Mouse (Mus musculus): ENCODE measurements around the gene Hsp90ab1. TPM values are rescaled to one million over a fixed set of nuclear protein-coding genes. Genes with fewer than 3 reads are reported as not detected.
A peak's percentile ranks its signal among the peaks of the same experiment; 100 is the strongest.

Hsp90ab1 gene
- polyA plus RNA-seq, 1 experiment from 2014 or later: 1,563 TPM

DNA sequence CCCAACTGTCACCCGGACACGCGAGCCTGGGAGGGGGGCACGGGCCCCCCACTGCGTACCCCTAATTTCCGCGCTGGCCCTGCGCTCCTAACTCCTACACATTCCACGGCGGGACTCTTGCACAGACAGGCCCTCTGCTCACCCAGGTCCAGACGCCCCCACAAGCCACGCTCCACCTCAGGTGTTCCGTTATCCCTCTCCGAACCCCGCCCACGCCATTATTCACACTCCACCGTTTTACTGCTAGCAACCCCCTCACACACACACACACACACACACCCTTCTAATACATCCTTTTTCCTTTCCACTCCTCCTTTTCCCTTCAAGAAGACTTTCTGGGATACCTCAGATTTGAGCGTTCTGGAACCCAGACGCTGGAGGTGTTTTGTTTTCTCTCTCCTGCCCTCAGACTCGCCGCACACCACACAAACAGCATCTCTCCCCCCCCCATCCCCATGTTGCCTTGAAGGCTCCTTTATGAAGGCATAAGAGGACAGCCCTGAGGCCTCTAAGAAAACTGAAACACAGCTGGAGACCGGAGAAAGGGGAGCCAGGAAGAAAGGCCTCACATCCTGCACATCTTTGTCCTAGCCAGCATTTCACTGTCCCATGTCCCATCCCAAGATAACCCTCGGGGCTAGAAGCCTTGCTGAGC is 22.8 kb upstream of the Hsp90ab1 start:
- H3K27me3 ChIP-seq: 0 out of 2 replicates have a peak, but pooled peaks cover 3% of the 10 kb centered on the region
- peak overlapping the region; percentile 22; the same call in 1 of the 2 replicates for H3K27ac ChIP-seq (replicated peaks)
- H3K4me3 ChIP-seq (replicated peaks): peak overlapping the region; percentile 52
- H3K4me2 ChIP-seq (replicated peaks): peak overlapping the region; percentile 96
- no peaks in the 10 kb centered on the region for H3K9me3 ChIP-seq (replicated peaks)
- H3K36me3 ChIP-seq: no peaks in the 10 kb centered on the region
- H3K9ac ChIP-seq: peak overlapping the region; percentile 39
- peaks cover 76% of the 10 kb centered on the region for H3K4me1 ChIP-seq
- 9% methylated on average over 23 of the region's 23 CpGs for whole genome bisulfite sequencing
- ATAC-seq (ENCODE audit: insufficient number of reproducible peaks, low FRiP score, low TSS enrichment, low read depth): no peak

DNA sequence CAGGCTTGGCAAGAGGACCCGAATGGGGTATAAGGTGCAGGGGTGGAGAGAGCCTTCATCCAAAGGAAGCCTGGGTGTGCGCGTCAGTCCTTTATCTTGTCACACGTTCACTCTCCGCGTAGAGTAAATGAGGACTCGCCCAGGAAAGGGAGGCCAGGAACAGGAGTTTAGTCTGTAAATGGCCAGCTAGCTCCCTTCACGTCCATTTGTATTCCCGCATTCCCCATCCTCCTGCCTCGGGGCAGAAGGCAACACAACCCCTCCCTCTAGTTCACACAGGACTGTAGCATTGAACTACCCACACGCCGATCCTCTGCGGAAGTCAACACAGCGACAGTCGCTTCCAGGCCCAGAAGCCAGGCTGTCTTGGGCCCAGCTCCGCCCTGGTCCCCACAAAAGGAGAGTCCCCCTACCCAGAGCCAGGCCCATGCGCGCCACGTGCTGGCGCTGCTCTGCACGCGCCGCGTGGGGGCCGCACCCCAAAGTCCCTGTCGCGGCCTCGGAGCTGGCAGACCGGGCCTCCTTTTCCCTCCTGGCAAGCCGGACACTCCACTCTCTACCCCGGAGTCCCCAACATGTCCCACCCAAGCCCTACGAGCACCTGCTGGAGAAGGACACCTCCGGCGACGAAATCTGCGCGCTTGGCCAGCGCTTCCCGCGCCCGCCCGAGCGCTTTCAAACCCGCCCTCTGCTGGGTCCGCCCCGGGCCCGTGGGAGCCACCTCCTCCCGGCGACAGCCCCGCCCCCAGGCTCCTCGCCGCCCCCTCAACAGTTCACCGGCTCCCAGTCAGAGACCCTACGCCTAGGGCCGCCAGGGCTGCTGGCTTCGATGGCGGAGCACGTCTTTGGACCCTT is 22.0 kb upstream of the Hsp90ab1 start:
- H3K4me1 ChIP-seq: peaks cover 72% of the 10 kb centered on the region
- H3K9ac ChIP-seq: peak overlapping the region; percentile 39
- ATAC-seq (ENCODE audit: insufficient number of reproducible peaks, low FRiP score, low TSS enrichment, low read depth): peak; percentile 77
- H3K27ac ChIP-seq (replicated peaks): peak overlapping the region; percentile 22; the same call in 1 of the 2 replicates
- H3K9me3 ChIP-seq (replicated peaks): no peaks in the 10 kb centered on the region
- WGBS: 1% methylated on average over 56 of the region's 58 CpGs
- H3K27me3 ChIP-seq: no peaks in the 10 kb centered on the region
- no peaks in the 10 kb centered on the region for H3K36me3 ChIP-seq
- H3K4me2 ChIP-seq (replicated peaks): peak overlapping the region; percentile 96
- H3K4me3 ChIP-seq (replicated peaks): peak overlapping the region; percentile 52

DNA sequence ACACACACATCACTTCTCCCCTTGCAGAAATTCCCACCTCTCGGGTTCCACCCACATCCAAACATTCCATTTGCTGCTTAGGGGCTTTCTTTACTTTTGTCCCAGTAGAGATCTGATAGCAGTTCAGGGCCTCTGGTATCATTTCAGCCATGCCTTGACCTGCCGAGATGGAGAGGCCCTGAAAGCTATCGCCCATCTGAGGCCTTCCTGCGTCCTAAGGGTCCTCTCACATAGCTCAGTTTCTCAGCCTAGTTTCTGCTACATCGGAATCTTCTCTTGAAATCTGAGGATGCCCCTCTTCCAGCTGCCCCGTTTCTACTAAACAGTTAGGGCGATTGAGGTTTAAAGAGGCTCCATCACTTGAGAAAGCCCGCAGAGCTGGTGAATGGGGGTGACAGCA is 21.1 kb upstream of the Hsp90ab1 start:
- no peaks in the 10 kb centered on the region for H3K27me3 ChIP-seq
- no peak overlapping the region for H3K27ac ChIP-seq (replicated peaks)
- H3K4me1 ChIP-seq: peaks cover 65% of the 10 kb centered on the region
- H3K9ac ChIP-seq: no peak overlapping the region
- ATAC-seq (ENCODE audit: insufficient number of reproducible peaks, low FRiP score, low TSS enrichment, low read depth): no peak
- 34% methylated on average over 8 of the region's 8 CpGs for WGBS
- H3K4me3 ChIP-seq (replicated peaks): peak overlapping the region; percentile 52
- no peaks in the 10 kb centered on the region for H3K9me3 ChIP-seq (replicated peaks)
- H3K36me3 ChIP-seq: 0 out of 2 replicates have a peak, but pooled peaks cover 4% of the 10 kb centered on the region
- H3K4me2 ChIP-seq (replicated peaks): peak overlapping the region; percentile 96

DNA sequence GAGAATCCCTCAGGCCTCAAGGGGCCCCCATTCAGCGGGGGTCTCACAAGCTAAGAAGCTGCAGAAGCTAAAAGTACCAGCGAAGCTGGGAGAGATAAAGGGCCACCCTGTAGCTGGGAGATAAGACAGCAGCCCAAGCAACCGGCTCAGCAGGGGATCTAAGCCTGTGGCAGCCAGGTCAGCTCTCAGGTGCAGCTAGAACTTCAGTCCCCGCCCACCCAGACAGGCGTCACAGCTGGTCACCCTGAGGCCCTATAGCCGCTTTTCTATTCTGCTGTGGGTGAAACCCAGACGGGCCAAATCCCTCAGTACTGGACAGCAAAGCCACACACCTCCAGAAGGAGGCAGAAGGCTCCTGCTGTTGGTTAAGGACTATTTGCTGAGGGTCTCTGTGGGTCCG is 20.4 kb upstream of the Hsp90ab1 start:
- H3K4me3 ChIP-seq (replicated peaks): peak overlapping the region; percentile 52; the same call in 1 of the 2 replicates
- H3K27me3 ChIP-seq: no peaks in the 10 kb centered on the region
- H3K36me3 ChIP-seq: peaks cover 10% of the 10 kb centered on the region; the same call in 1 of the 2 replicates
- H3K9ac ChIP-seq: no peak overlapping the region; the same call in 1 of the 2 replicates
- 0 out of 2 replicates have a peak overlapping the region, but pooled peaks have one; percentile 31 for H3K27ac ChIP-seq (replicated peaks)
- 35% methylated on average over 8 of the region's 8 CpGs for WGBS
- no peak for ATAC-seq (ENCODE audit: insufficient number of reproducible peaks, low FRiP score, low TSS enrichment, low read depth)
- H3K9me3 ChIP-seq (replicated peaks): no peaks in the 10 kb centered on the region
- H3K4me1 ChIP-seq: peaks cover 63% of the 10 kb centered on the region
- H3K4me2 ChIP-seq (replicated peaks): peak overlapping the region; percentile 96

DNA sequence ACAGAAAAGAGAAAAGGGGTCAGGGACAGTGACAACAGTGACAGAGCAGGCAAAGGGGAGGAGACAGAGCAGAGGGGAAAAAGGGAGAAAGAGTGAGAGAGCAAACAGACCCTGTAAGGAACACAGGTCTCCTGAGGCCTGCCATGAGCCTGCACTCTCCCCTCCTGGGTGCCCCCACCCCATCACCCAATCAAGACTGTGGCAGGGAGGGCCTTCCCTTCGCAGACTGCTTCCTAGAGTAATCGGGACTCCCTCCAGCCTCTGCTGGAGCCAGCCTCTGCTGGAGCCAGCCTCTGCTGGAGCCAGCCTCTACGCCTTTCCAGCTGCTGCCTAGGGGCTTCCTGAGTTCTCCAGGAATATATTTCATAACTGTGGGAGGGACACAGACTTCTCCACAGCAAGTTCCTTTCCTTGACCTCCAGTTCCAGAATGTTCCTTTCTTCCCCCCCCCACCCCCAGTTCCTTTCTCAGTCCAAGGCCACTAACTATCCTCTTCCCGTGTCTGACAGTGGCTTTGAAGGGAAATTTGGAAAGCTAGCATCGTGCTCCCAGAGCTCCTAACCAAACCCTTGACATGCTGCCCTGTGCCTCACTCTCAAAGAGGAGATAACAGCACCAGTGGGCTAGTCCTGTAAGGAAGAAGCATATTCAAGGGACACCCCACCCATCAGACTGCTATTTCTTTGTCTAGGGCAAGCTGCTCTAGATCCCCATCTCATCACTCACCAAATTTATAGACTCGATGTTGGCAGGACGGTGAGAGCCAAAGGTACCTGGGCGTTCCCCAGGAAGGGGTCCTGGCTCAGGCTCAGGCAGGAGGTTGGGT is 19.7 kb upstream of the Hsp90ab1 start:
- H3K4me2 ChIP-seq (replicated peaks): peak overlapping the region; percentile 28
- H3K9ac ChIP-seq: peak overlapping the region; percentile 7; the same call in 1 of the 2 replicates
- ATAC-seq (ENCODE audit: insufficient number of reproducible peaks, low FRiP score, low TSS enrichment, low read depth): no peak
- H3K36me3 ChIP-seq: peaks cover 16% of the 10 kb centered on the region; the same call in 1 of the 2 replicates
- H3K27me3 ChIP-seq: no peaks in the 10 kb centered on the region
- peak overlapping the region; percentile 31 for H3K27ac ChIP-seq (replicated peaks)
- peak overlapping the region; percentile 52; the same call in 1 of the 2 replicates for H3K4me3 ChIP-seq (replicated peaks)
- no peaks in the 10 kb centered on the region for H3K9me3 ChIP-seq (replicated peaks)
- H3K4me1 ChIP-seq: peaks cover 63% of the 10 kb centered on the region
- WGBS: 49% methylated on average over 8 of the region's 8 CpGs

DNA sequence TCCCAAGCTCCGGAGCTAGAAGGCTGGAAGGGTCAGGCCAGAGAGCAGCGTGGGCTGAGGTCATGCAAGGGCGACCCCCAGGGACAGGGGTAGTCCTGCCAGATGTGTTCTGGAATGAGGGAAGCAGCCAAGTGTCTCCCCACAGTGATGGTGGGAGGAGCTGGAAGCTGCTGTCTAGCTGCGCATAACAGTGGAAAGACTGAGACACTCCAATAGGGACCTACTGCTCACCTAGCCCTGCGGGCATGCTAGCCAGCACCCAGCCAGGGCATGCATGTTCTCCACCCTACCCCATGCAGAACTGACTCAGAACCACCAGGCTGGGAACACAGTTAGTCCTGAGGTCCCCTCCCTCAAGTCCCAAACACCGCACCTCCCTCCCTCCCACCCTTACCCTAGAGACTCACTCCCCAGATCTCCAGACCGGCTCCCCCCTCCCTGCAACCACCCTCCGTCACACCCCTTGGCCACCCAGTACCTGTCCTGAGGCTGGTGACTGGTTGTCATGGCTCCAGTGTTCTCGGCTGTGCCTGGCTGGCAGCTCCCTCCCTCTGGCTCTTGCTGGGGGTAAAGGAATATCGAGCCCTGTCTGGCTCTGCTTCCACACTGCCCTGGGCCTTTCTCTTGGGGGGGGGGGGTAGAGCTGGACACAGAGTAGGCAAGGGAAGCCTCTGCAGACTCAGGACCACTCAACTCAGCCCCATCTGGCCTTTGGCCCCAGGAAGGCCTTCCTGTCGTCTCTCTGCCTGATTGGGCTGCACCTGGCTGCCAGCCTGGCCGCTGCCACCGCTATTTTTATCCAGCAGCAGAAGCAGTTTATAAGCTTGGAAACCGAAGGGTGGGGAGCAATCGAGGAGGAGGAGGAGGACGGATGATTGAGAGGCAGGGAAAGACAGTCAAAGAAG is 18.9 kb upstream of the Hsp90ab1 start:
- no peaks in the 10 kb centered on the region for H3K27me3 ChIP-seq
- WGBS: 40% methylated on average over 16 of the region's 16 CpGs
- H3K4me3 ChIP-seq (replicated peaks): no peak overlapping the region; the same call in 1 of the 2 replicates
- peak overlapping the region; percentile 28 for H3K4me2 ChIP-seq (replicated peaks)
- H3K36me3 ChIP-seq: peaks cover 22% of the 10 kb centered on the region
- H3K27ac ChIP-seq (replicated peaks): peak overlapping the region; percentile 31
- no peaks in the 10 kb centered on the region for H3K9me3 ChIP-seq (replicated peaks)
- no peak for ATAC-seq (ENCODE audit: insufficient number of reproducible peaks, low FRiP score, low TSS enrichment, low read depth)
- peak overlapping the region; percentile 7; the same call in 1 of the 2 replicates for H3K9ac ChIP-seq
- peaks cover 60% of the 10 kb centered on the region for H3K4me1 ChIP-seq

DNA sequence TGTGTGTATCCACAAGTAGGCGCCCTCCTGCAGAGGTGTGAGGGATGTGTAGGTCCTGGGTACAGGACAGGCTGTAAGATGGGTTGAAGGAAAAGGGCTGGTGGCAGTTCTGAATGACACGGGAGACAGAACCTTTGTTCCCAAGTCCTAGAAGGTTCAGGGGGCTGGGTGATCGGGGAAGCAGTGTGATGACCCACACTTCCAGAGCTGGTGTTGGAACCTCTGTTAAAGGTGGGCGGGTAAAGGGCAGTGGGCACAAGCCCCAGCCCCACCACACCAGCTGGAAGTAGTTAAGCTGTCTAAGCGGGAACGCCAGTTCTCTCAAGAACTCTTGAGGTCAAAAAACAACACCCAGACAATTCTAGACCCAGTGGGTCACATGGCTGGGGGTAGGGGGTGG is 17.3 kb upstream of the Hsp90ab1 start:
- Histone ChIP-seq H3K27me3 (no peaks in the 10 kb centered on the region), H3K9me3 (replicated peaks) (no peaks in the 10 kb centered on the region), H3K4me3 (replicated peaks) (no peak overlapping the region), H3K36me3 (peaks cover 29% of the 10 kb centered on the region), H3K9ac (no peak overlapping the region), H3K4me1 (peaks cover 50% of the 10 kb centered on the region), H3K27ac (replicated peaks) (no peak overlapping the region), H3K4me2 (replicated peaks) (no peak overlapping the region)
- ATAC-seq (ENCODE audit: insufficient number of reproducible peaks, low FRiP score, low TSS enrichment, low read depth): no peak
- WGBS: 65% methylated on average over 6 of the region's 6 CpGs

DNA sequence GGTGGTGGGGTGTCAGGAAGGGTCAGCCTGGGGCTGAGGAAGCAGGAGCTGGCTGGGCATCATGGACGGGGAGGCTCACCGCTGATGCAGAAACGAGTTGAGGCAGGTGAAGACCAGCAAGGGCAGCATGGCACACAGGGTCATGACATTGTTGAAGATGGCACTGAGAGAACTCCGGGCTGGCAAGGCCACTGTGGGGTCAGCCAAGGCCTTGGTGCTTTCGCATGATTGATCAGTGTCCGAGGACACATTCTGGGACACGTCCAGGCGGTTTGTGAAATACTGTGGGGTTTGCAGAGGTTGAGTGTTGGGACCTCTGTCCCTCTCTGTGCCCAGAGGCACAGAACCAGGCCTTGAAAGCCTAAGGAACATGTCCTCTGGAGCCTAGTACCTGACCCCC is 16.8 kb upstream of the Hsp90ab1 start:
- peaks cover 51% of the 10 kb centered on the region for H3K4me1 ChIP-seq
- no peaks in the 10 kb centered on the region for H3K27me3 ChIP-seq
- H3K36me3 ChIP-seq: peaks cover 29% of the 10 kb centered on the region
- H3K9me3 ChIP-seq (replicated peaks): no peaks in the 10 kb centered on the region
- H3K27ac ChIP-seq (replicated peaks): no peak overlapping the region
- WGBS: 93% methylated on average over 8 of the region's 8 CpGs
- H3K9ac ChIP-seq: no peak overlapping the region
- H3K4me3 ChIP-seq (replicated peaks): no peak overlapping the region
- H3K4me2 ChIP-seq (replicated peaks): no peak overlapping the region
- no peak for ATAC-seq (ENCODE audit: insufficient number of reproducible peaks, low FRiP score, low TSS enrichment, low read depth)

DNA sequence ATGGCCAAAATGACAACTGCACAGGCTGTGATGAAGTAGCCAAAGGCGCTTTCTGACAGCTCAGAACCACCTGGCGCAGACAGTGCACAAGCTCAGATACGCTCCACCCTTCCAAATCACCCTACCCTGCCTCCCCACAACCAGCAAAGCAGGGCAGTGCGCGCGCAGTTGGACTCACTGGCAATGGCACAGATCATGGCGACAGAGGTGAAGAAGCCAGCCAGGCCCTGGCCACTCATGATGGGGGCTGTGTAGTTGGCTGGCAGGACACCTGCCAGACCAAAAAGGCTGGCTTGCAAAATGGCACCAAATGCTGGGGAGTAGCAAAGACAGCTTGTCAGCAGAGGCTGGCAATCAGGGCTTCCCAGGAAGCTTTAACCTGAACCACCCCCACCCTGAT is 16.2 kb upstream of the Hsp90ab1 start:
- Histone ChIP-seq H3K4me1 (peaks cover 51% of the 10 kb centered on the region), H3K4me2 (replicated peaks) (no peak overlapping the region), H3K9me3 (replicated peaks) (no peaks in the 10 kb centered on the region), H3K27me3 (no peaks in the 10 kb centered on the region), H3K36me3 (peaks cover 29% of the 10 kb centered on the region), H3K9ac (no peak overlapping the region), H3K27ac (replicated peaks) (no peak overlapping the region), H3K4me3 (replicated peaks) (no peak overlapping the region)
- 97% methylated on average over 7 of the region's 7 CpGs for WGBS
- no peak for ATAC-seq (ENCODE audit: insufficient number of reproducible peaks, low FRiP score, low TSS enrichment, low read depth)

DNA sequence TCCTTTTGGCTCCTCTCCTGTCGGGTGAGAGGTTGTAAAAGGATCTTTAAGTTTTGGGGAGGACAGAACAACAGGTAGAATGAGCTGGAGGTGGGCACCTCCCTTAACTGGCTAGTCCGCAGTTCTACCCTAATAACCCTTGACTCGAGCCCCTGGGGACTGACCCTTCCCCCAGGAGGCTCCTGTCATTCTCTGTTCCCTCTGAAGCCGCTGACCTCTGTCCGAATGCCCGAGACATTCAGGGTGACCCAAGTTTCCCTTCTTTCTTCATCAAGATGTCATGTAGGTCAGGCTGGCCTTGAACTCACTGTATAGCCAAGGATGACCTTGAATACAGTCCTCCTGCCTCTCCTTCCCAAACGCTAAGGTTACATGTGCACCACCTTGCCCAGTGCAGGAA is 15.3 kb upstream of the Hsp90ab1 start:
- H3K4me2 ChIP-seq (replicated peaks): no peak overlapping the region
- ATAC-seq (ENCODE audit: insufficient number of reproducible peaks, low FRiP score, low TSS enrichment, low read depth): no peak
- no peaks in the 10 kb centered on the region for H3K27me3 ChIP-seq
- H3K9me3 ChIP-seq (replicated peaks): no peaks in the 10 kb centered on the region
- peaks cover 47% of the 10 kb centered on the region for H3K4me1 ChIP-seq
- H3K27ac ChIP-seq (replicated peaks): no peak overlapping the region
- H3K4me3 ChIP-seq (replicated peaks): no peak overlapping the region
- 90% methylated on average over 7 of the region's 7 CpGs for WGBS
- H3K36me3 ChIP-seq: peaks cover 29% of the 10 kb centered on the region
- H3K9ac ChIP-seq: no peak overlapping the region
